Mouse (Mus musculus) MEL (cell line): Measurements from ENCODE around the gene Dhrs7b.

Experiments used
- CTCF ChIP-seq, 3 experiments: IDR thresholded peaks in 2 of 3; conservative IDR thresholded peaks in 1 of 3; 2 replicates each; pipeline ENCODE4 v1.5.1; 2011 to 2012; ENCODE audit warnings: low read length in 3 of 3, low read depth in 2 of 3, mild to moderate bottlenecking in 2 of 3, improper control_type of control experiment in 1 of 3, inconsistent platforms in 1 of 3, mixed read lengths in 1 of 3, moderate library complexity in 1 of 3; ENCODE audit not compliant: control insufficient read depth in 1 of 3, insufficient read depth in 1 of 3, poor library complexity in 1 of 3, severe bottlenecking in 1 of 3
- EP300 ChIP-seq, 2 experiments: IDR thresholded peaks; 2 replicates each; pipeline ENCODE4 v1.6.1; 2011; ENCODE audit warnings: improper control_type of control experiment in 2 of 2, low read length in 2 of 2, low read depth in 1 of 2, mild to moderate bottlenecking in 1 of 2
- MAFK ChIP-seq: IDR thresholded peaks from 2 replicates; pipeline ENCODE4 v1.6.1; 2011; ENCODE audit warnings: low read depth, mild to moderate bottlenecking, low read length, improper control_type of control experiment, borderline replicate concordance
- SMC3 ChIP-seq: IDR thresholded peaks from 2 replicates; pipeline ENCODE4 v1.6.1; 2011; ENCODE audit warnings: low read depth, low read length, improper control_type of control experiment
- ZC3H11A ChIP-seq: IDR thresholded peaks from 2 replicates; pipeline ENCODE4 v1.6.1; 2012; ENCODE audit warnings: low read depth, mild to moderate bottlenecking, inconsistent platforms, low read length, improper control_type of control experiment

GRCm38 (mm10) chr11:60809546-60809945, 20.9 kb upstream of the Dhrs7b start:
- TF ChIP-seq SMC3 (no peak), EP300 (IDR thresholded peaks at IDR 0.05; ENCODE audit: low read depth in 1 of 2, low read length in 2 of 2) (no peak), ZC3H11A (no peak), CTCF (IDR thresholded peaks at IDR 0.05 in 2 of 3, conservative IDR thresholded peaks at IDR 0.05 in 1 of 3; ENCODE audit: control insufficient read depth in 1 of 3, insufficient read depth in 1 of 3, low read depth in 2 of 3, low read length in 3 of 3, poor library complexity in 1 of 3, severe bottlenecking in 1 of 3) (no peak), MAFK (no peak)
